Mouse (Mus musculus) WW6 (cell line): ENCODE data around the gene Wbp1.

Experiments used
- DNase-seq: peaks from one replicate; pipeline ENCODE4 v3.0.0-alpha.2; 2013; ENCODE audit warnings: low read depth, low spot score

Gene Wbp1

GRCm38 (mm10) chr6:83140044-83140443, 18.7 kb upstream of the Wbp1 start:
- no peak for DNase-seq

GRCm38 (mm10) chr6:83138056-83138455, 16.7 kb upstream of the Wbp1 start:
- DNase-seq, result no peak

- no peak for DNase-seq
Observed at GRCm38 (mm10) chr6:83137576-83137950, 16.2 kb upstream of the Wbp1 start.

GRCm38 (mm10) chr6:83136881-83137575, 15.7 kb upstream of the Wbp1 start:
- DNase-seq, result no peak

GRCm38 (mm10) chr6:83136291-83136880, 15.0 kb upstream of the Wbp1 start:
- DNase-seq, result no peak

GRCm38 (mm10) chr6:83135571-83136161, 14.3 kb upstream of the Wbp1 start:
- no peak for DNase-seq

GRCm38 (mm10) chr6:83134951-83135513, 13.7 kb upstream of the Wbp1 start, which contains the start of gene Rtkn:
Gene Rtkn (plus strand): TSS chr6:83135463.
- DNase-seq, result no peak

GRCm38 (mm10) chr6:83134226-83134625, 12.9 kb upstream of the Wbp1 start:
- DNase-seq, result no peak

- DNase-seq, result no peak
Observed at GRCm38 (mm10) chr6:83132176-83132919, 11.0 kb upstream of the Wbp1 start.

GRCm38 (mm10) chr6:83131469-83132034, 10.2 kb upstream of the Wbp1 start:
- DNase-seq, result no peak

GRCm38 (mm10) chr6:83127419-83127818, 6.1 kb upstream of the Wbp1 start:
- DNase-seq, result no peak

GRCm38 (mm10) chr6:83125331-83125730, 4.0 kb upstream of the Wbp1 start, which contains the start of gene Ino80b:
Gene Ino80b (minus strand): TSS chr6:83125431.
- no peak for DNase-seq

- DNase-seq, result peak; percentile 87
Observed at GRCm38 (mm10) chr6:83124851-83125312, 3.5 kb upstream of the Wbp1 start.

GRCm38 (mm10) chr6:83122961-83123360, 1.6 kb upstream of the Wbp1 start:
- no peak for DNase-seq

GRCm38 (mm10) chr6:83121863-83122710, 728 bp upstream of the Wbp1 start:
- DNase-seq, result no peak

GRCm38 (mm10) chr6:83119734-83120051, 1.7 kb downstream of the Wbp1 start:
- DNase-seq, result no peak

- DNase-seq, result no peak
Observed at GRCm38 (mm10) chr6:83118825-83119733, 2.3 kb downstream of the Wbp1 start.

- no peak for DNase-seq
Observed at GRCm38 (mm10) chr6:83118369-83118768, 3.0 kb downstream of the Wbp1 start.

- no peak for DNase-seq
Observed at GRCm38 (mm10) chr6:83117616-83118015, 3.7 kb downstream of the Wbp1 start.

- no peak for DNase-seq
Observed at GRCm38 (mm10) chr6:83117165-83117438, 4.3 kb downstream of the Wbp1 start.
